Mouse (Mus musculus): ENCODE results near the gene Fam222a.
A peak's percentile ranks its signal among the peaks of the same experiment; 100 is the strongest.

Gene Fam222a

GRCm38 (mm10) chr5:114584293-114585104, 16.7 kb downstream of the Fam222a start:
- DNase-seq (ENCODE audit: low spot score): no peak

GRCm38 (mm10) chr5:114585682-114586081, 17.9 kb downstream of the Fam222a start:
- no peak for DNase-seq (ENCODE audit: low spot score)

GRCm38 (mm10) chr5:114587908-114588307, 20.1 kb downstream of the Fam222a start:
- peak; percentile 77 for DNase-seq (ENCODE audit: low spot score)

DNA sequence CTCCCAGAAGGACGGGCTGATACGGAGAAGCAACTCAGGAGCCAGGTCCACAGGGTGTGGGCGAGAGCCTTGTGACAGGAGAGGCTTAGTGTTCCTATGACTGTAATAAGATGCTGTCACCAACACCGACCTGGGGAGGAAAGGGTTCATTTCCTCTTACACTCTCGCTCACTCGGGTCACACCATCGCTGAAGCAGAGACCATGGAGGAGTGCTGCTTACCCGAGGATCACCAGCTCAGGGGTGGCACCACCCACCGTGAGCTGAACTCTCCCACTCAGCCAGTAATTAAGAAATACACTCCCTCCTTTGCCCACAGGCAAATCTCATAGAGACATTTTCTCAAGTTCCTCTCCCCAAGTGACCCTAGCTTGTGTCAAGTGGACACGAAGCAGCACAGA, 20.6 kb downstream of the Fam222a start:
- DNase-seq (ENCODE audit: low spot score): no peak

GRCm38 (mm10) chr5:114589026-114589425, 21.2 kb downstream of the Fam222a start:
- DNase-seq (ENCODE audit: low spot score): no peak

DNA sequence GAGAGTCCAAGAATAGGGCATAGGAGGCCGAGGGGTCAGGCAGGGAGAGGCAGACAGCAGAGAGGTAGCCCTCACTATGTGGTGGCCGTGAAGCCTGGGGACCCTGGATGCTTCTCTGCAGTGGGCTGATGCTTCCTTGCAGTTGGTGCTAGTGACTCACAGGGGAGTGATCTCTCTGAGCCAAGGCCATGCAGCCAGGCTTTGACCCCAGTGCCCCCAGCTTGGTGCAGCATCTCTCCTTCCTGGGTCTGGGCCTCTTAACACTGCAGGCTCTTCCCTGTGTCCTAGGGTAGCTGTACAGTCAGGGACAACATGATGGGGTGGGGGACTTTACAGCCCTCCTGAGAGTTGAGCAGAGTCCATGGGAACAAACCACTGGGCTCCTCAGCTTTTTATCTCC, 21.6 kb downstream of the Fam222a start:
- DNase-seq (ENCODE audit: low spot score): no peak

GRCm38 (mm10) chr5:114590043-114590913, 22.5 kb downstream of the Fam222a start:
- peak; percentile 59 for DNase-seq (ENCODE audit: low spot score)

DNA sequence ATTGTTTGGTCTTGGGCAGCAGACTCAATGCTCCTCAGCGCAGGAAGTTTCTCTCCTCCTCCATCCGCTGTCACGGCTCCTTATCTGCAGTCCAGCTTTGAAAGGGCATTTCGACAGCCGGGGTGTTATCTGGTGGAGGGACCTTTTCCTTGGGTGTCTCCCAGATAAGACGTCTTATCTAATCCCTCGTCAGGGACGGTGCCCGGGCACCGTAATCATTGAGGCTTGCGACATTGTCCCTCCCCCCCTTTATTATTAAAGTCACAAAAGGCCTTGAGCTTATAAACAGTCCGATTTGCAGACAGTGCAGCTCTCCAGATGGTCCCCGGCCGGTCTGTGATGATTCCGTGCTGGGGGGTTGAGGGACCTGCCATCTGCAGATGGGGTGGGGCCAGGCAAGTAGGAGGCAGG, 23.3 kb downstream of the Fam222a start:
- DNase-seq (ENCODE audit: low spot score): peak; percentile 67

GRCm38 (mm10) chr5:114592463-114593160, 24.8 kb downstream of the Fam222a start:
- DNase-seq (ENCODE audit: low spot score): no peak

- no peak for DNase-seq (ENCODE audit: low spot score)
These were observed 25.5 kb downstream of the Fam222a start for GRCm38 (mm10) chr5:114593161-114593821.

DNA sequence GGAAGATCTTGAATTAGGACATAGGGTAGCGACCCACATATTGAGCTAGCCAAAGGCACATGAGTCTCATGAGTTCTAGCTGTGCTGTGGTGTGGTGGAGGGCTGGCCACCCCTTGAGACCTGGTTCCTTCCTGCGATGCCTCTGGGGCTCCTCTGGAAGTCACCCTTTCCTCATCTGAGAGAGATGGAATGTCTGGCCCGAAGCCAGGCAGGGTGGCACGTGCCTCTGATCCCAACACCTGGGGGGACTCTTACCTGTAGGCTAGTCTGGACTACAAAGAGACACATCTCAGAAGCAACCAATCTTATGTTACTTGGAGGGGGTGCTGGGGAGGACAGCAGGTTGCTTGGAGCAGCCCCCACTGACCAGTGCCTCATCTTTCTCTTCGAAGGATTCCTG, 26.1 kb downstream of the Fam222a start:
- DNase-seq (ENCODE audit: low spot score): no peak

- DNase-seq (ENCODE audit: low spot score): no peak
These were observed 27.0 kb downstream of the Fam222a start for GRCm38 (mm10) chr5:114594741-114595241.

GRCm38 (mm10) chr5:114596604-114597003, 28.8 kb downstream of the Fam222a start:
- no peak for DNase-seq (ENCODE audit: low spot score)

DNA sequence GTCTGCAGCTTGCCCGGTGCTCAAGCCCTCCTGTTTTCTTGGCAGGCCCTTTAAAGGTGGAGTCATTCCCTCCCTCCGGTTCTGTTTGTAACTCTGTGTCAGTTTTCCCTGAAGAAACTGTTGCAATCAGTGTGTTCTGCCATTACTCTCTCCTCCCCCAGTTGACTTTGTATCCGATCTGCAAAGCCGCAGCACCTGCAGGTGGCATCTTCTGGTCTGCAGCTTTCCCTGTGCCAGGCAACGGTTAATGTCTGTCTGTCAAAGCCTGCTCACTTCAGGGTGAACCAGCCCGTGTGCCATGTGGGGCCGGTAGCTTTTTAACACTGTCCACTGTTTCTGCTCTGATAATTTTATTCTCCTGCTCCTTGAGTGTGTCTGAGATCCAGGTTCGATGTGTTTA, 29.4 kb downstream of the Fam222a start:
- no peak for DNase-seq (ENCODE audit: low spot score)

GRCm38 (mm10) chr5:114597652-114598051, 29.8 kb downstream of the Fam222a start:
- DNase-seq (ENCODE audit: low spot score): no peak

DNA sequence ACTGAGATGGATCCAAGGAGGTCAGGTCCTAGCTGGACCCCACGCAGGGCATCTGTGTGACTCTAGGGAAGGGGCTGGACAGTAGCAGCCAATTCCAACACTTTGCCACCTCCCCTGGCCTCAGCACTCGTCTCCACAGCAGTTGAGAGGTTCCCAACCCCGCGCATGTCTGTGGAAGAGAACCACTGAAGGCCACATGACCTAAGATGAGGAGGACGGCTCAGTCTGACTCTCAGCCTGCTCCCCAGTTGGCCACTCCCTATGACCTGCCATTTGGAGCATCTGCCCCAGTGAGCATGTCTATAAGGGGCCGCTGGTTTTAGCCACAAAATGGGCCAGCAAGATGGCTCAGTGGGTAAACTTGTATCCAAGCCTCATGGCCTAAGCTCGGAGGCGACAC, 34.2 kb downstream of the Fam222a start:
- DNase-seq (ENCODE audit: low spot score): no peak

DNA sequence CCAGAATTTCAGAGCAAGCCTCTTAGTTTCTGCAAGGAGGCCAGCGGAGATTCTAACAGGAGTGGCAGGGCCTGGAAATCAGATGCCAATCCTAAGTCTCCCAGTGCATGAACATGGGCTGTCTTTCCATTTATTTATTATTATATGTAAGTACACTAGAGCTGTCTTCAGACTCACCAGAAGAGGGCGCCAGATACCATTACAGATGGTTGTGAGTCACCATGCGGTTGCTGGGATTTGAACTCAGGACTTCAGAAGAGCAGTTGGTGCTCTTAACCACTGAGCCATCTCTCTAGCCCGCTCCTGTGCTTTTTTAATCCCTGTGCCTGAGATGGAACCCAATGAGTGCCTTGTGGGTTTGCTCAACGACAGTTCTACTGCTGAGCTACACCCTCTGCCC, 36.2 kb downstream of the Fam222a start:
- no peak for DNase-seq (ENCODE audit: low spot score)

GRCm38 (mm10) chr5:114604781-114605290, 37.0 kb downstream of the Fam222a start:
- no peak for DNase-seq (ENCODE audit: low spot score)

DNA sequence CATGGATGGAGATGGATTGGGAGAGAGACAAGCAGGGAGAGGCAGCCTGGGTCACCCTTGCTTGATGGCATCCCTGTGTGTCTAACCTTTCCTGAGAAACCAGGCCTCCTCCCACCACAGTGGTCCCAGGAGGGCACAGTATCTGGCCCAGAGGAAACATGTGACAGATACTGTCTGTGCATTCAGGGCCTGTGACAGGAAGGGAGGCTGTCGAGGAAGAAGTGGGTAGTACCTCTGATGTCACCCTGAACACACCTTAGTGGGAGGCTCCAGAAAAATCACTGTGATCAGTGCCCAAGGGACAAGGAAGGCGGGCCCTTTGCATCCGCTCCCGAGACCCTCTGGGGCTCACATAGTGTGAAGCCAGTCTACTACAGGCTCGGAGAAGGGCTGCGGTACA, 38.2 kb downstream of the Fam222a start:
- no peak for DNase-seq (ENCODE audit: low spot score)

DNA sequence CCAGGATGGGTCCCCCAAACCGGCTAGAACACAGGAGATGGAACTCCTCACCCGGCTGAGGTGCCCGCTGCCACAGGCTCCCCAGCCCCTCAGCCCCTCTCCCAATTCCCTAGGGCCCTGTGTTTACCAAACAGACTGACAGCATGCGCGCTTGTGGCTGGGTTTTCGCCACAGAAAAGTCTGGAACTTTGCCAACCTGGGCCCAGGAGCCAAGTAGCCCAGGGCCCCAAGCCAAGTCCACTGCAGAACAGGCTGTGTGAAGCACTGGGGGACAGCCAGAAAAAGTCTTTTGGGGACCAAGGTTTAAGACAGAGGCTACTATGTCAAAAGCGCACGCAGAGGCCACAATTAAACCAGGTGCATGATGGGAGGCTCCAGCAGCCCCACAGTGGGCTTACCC, 39.8 kb downstream of the Fam222a start:
- DNase-seq (ENCODE audit: low spot score): peak; percentile 73

DNA sequence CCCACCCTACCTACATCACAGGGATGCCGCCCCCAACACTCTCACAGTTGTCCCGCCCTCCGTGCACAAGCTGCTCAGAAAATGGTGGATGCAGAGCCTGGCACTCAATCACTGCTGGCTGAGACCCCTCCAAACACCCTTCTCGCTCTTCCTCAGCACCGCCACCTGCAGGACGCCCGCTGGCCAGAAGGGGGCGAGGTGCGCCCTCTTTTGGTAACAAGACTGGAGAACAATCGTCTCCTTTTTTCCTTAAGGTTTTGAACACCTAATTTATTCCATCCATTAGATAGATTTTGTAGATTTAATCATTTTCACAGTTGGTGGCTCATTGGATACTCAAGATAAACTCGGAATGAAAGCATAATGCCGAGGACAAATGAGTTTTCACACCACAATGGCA, 40.7 kb downstream of the Fam222a start:
- DNase-seq (ENCODE audit: low spot score): peak; percentile 79

- DNase-seq (ENCODE audit: low spot score): no peak
These were observed 43.4 kb downstream of the Fam222a start for GRCm38 (mm10) chr5:114611256-114611655.
